ENCODE assay signal across 7 mouse cellular contexts in the genomic region with DNA sequence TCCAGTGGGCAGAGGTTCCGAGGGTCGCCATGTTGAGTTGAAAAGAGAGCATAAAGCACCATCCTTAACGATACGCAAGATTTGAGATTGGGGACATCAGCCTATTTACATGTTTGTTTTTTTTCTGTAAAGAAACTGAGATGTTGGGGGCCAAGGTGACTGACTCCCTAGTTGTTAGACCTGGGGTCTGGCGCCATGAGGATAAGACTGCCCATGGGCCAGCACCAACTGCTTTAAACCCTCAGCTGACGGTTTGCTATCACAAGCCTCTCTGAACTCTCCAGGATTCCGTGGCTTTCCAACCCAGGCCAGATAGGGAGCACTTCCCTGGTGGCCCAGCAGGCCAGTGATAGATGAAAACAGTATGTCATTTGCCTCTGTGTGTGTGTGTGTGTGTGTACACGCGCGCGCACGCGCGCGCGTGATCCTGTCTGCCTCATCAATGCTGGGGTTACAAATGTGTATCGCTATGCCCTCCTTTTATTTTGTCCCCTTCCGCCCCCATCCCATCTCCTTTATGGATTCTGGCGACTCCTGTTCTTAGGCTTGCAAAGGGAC. TPM values are rescaled to one million over a fixed set of nuclear protein-coding genes. Genes with fewer than 3 reads are reported as not detected.
A peak's percentile ranks its signal among the peaks of the same experiment; 100 is the strongest.
DNase-seq lines count a peak whose midpoint lies in the region; ATAC-seq and TF ChIP-seq lines count a peak whose summit lies in the region.

No protein-coding gene starts in this region.

- ATAC-seq in embryonic facial prominence, embryonic 11.5 days (replicated peaks; ENCODE audit: insufficient number of reproducible peaks, low FRiP score, low TSS enrichment, low read depth): no peak
- ATAC-seq in hindbrain, embryonic 16.5 days: no peak
- ATAC-seq in midbrain, embryonic 13.5 days: no peak

- TF ChIP-seq POLR2A in testis, adult 2 months (IDR thresholded peaks at IDR 0.05; ENCODE audit: control insufficient read depth, low read depth, low read length): no peak

- peak overlapping the region; percentile 82 for H3K9ac ChIP-seq in embryonic facial prominence, embryonic 11.5 days (replicated peaks; ENCODE audit: low read length)
- peak overlapping the region; percentile 91 for H3K9ac ChIP-seq in hindbrain, embryonic 16.5 days (ENCODE audit: low read depth, low read length)
- H3K9ac ChIP-seq in midbrain, embryonic 13.5 days (replicated peaks): peak overlapping the region; percentile 36

- H3K4me2 ChIP-seq in embryonic facial prominence, embryonic 11.5 days (ENCODE audit: low read depth, low read length): peak overlapping the region; percentile 87
- H3K4me2 ChIP-seq in hindbrain, embryonic 16.5 days (ENCODE audit: low read length): peak overlapping the region; percentile 84
- H3K4me2 ChIP-seq in midbrain, embryonic 13.5 days (replicated peaks): peak overlapping the region; percentile 80

- peak overlapping the region; percentile 97 for H3K27ac ChIP-seq in testis, adult 2 months (ENCODE audit: control insufficient read depth, insufficient read depth, low read depth, low read length)
- H3K27ac ChIP-seq in embryonic facial prominence, embryonic 11.5 days (replicated peaks; ENCODE audit: low read depth, low read length): peak overlapping the region; percentile 57; the same call in 1 of the 2 replicates
- peak overlapping the region; percentile 13 for H3K27ac ChIP-seq in hindbrain, embryonic 16.5 days (ENCODE audit: low read depth, low read length)
- peak overlapping the region; percentile 91; the same call in 1 of the 2 replicates for H3K27ac ChIP-seq in midbrain, embryonic 13.5 days

- no peaks in the 10 kb centered on the region for H3K9me3 ChIP-seq in embryonic facial prominence, embryonic 11.5 days (replicated peaks; ENCODE audit: control insufficient read depth, low read length)
- no peaks in the 10 kb centered on the region for H3K9me3 ChIP-seq in hindbrain, embryonic 16.5 days (ENCODE audit: control insufficient read depth, low read length)
- no peaks in the 10 kb centered on the region for H3K9me3 ChIP-seq in midbrain, embryonic 13.5 days

- WGBS in embryonic facial prominence, embryonic 11.5 days: 64% methylated on average over 19 of the region's 19 CpGs
- WGBS in hindbrain, embryonic 16.5 days: 68% methylated on average over 19 of the region's 19 CpGs
- 65% methylated on average over 19 of the region's 19 CpGs for WGBS in midbrain, embryonic 13.5 days

- DNase-seq in testis, postnatal 10 days (ENCODE audit: low spot score): no peak
- peak; percentile 15 for DNase-seq in embryonic facial prominence, embryonic 11.5 days (ENCODE audit: low spot score)
- no peak for DNase-seq in spleen, postnatal 14 days (ENCODE audit: low spot score in 2 of 2)
- no peak for DNase-seq in left cerebral cortex, adult 11 months (ENCODE audit: low spot score)

- TF ChIP-seq CTCF in testis, adult 2 months (IDR thresholded peaks at IDR 0.05; ENCODE audit: control insufficient read depth, insufficient read depth, insufficient replicate concordance, low read depth, low read length): no peak

- no peaks in the 10 kb centered on the region for H3K36me3 ChIP-seq in testis, adult 2 months (ENCODE audit: control insufficient read depth, insufficient read depth, low read length)
- H3K36me3 ChIP-seq in embryonic facial prominence, embryonic 11.5 days (replicated peaks; ENCODE audit: control insufficient read depth, insufficient read depth, low read depth, low read length): no peaks in the 10 kb centered on the region
- H3K36me3 ChIP-seq in hindbrain, embryonic 16.5 days (ENCODE audit: control insufficient read depth, insufficient read depth, low read length): peaks cover 3% of the 10 kb centered on the region; the same call in 1 of the 2 replicates
- H3K36me3 ChIP-seq in midbrain, embryonic 13.5 days: peaks cover 14% of the 10 kb centered on the region

- H3K27me3 ChIP-seq in testis, adult 2 months (ENCODE audit: control insufficient read depth, insufficient read depth, low read length): no peaks in the 10 kb centered on the region
- no peaks in the 10 kb centered on the region for H3K27me3 ChIP-seq in embryonic facial prominence, embryonic 11.5 days (ENCODE audit: control insufficient read depth, insufficient read depth, low read length)
- no peaks in the 10 kb centered on the region for H3K27me3 ChIP-seq in hindbrain, embryonic 16.5 days (replicated peaks; ENCODE audit: control insufficient read depth, insufficient read depth, low read length)
- H3K27me3 ChIP-seq in midbrain, embryonic 13.5 days: no peaks in the 10 kb centered on the region

- peak overlapping the region; percentile 99 for H3K4me3 ChIP-seq in testis, adult 2 months (ENCODE audit: control insufficient read depth, low read depth, low read length)
- peak overlapping the region; percentile 80 for H3K4me3 ChIP-seq in embryonic facial prominence, embryonic 11.5 days (ENCODE audit: low read depth, low read length)
- peak overlapping the region; percentile 84 for H3K4me3 ChIP-seq in hindbrain, embryonic 16.5 days (ENCODE audit: low read length)
- peak overlapping the region; percentile 85 for H3K4me3 ChIP-seq in midbrain, embryonic 13.5 days (replicated peaks)

- peaks cover 22% of the 10 kb centered on the region for H3K4me1 ChIP-seq in testis, adult 2 months (ENCODE audit: control insufficient read depth, insufficient read depth, low read length)
- 0 out of 2 replicates have a peak, but pooled peaks cover 3% of the 10 kb centered on the region for H3K4me1 ChIP-seq in embryonic facial prominence, embryonic 11.5 days (ENCODE audit: control insufficient read depth, insufficient read depth, low read length)
- H3K4me1 ChIP-seq in hindbrain, embryonic 16.5 days (ENCODE audit: control insufficient read depth, insufficient read depth, low read depth, low read length): peaks cover 25% of the 10 kb centered on the region
- peaks cover 51% of the 10 kb centered on the region for H3K4me1 ChIP-seq in midbrain, embryonic 13.5 days (replicated peaks)

RNA-seq across cellular contexts. Expression of a gene that starts 0.5 kb away (rescaled TPM):
- 126 and 134 TPM in 2 replicates for polyA plus RNA-seq in testis, adult 2 months (2012; rRNA removed)
- polyA plus RNA-seq in embryonic facial prominence, embryonic 11.5 days (2014; fragmentation: Nextera tagmentation; extraction: Ambion mirVana): 13.5 and 16.5 TPM in 2 replicates
- polyA plus RNA-seq in hindbrain, embryonic 16.5 days (2015; fragmentation: Nextera tagmentation; extraction: Ambion mirVana): 27.9 and 28.6 TPM in 2 replicates
- 24.4 and 26.0 TPM in 2 replicates for polyA plus RNA-seq in midbrain, embryonic 13.5 days (2015; fragmentation: Nextera tagmentation; extraction: Ambion mirVana)

RNA-seq across cellular contexts. Expression of a gene that starts 2.1 kb away (rescaled TPM):
- 22.5 and 23.3 TPM in 2 replicates for polyA plus RNA-seq in testis, adult 2 months (2012; rRNA removed)
- 8.8 and 10.3 TPM in 2 replicates for polyA plus RNA-seq in embryonic facial prominence, embryonic 11.5 days (2014; fragmentation: Nextera tagmentation; extraction: Ambion mirVana)
- polyA plus RNA-seq in hindbrain, embryonic 16.5 days (2015; fragmentation: Nextera tagmentation; extraction: Ambion mirVana): 24.3 and 27.4 TPM in 2 replicates
- 20.7 and 22.4 TPM in 2 replicates for polyA plus RNA-seq in midbrain, embryonic 13.5 days (2015; fragmentation: Nextera tagmentation; extraction: Ambion mirVana)

RNA-seq across cellular contexts. Expression of a gene that starts 21.2 kb away (rescaled TPM):
- polyA plus RNA-seq in testis, adult 2 months (2012; rRNA removed): 0.14 and 0.28 TPM in 2 replicates
- 0.61 and 0.76 TPM in 2 replicates for polyA plus RNA-seq in embryonic facial prominence, embryonic 11.5 days (2014; fragmentation: Nextera tagmentation; extraction: Ambion mirVana)
- 6.3 and 6.6 TPM in 2 replicates for polyA plus RNA-seq in hindbrain, embryonic 16.5 days (2015; fragmentation: Nextera tagmentation; extraction: Ambion mirVana)
- 2.1 and 3.2 TPM in 2 replicates for polyA plus RNA-seq in midbrain, embryonic 13.5 days (2015; fragmentation: Nextera tagmentation; extraction: Ambion mirVana)

RNA-seq across cellular contexts. Expression of a gene that starts 53.9 kb away (rescaled TPM):
- polyA plus RNA-seq in testis, adult 2 months (2012; rRNA removed): 16.2 and 18.3 TPM in 2 replicates
- polyA plus RNA-seq in embryonic facial prominence, embryonic 11.5 days (2014; fragmentation: Nextera tagmentation; extraction: Ambion mirVana): 42.5 and 42.8 TPM in 2 replicates
- polyA plus RNA-seq in hindbrain, embryonic 16.5 days (2015; fragmentation: Nextera tagmentation; extraction: Ambion mirVana): 56.0 and 68.9 TPM in 2 replicates
- 53.6 and 76.6 TPM in 2 replicates for polyA plus RNA-seq in midbrain, embryonic 13.5 days (2015; fragmentation: Nextera tagmentation; extraction: Ambion mirVana)

Comparison
In these comparisons a context has a peak if more than half of its experiments do, and no peak if none do; other contexts are left out.
1. H3K27ac ChIP-seq: peak in every context shown above with its lines; median percentile 97 in testis, adult 2 months; 91 in midbrain, embryonic 13.5 days; 57 in embryonic facial prominence, embryonic 11.5 days; 13 in hindbrain, embryonic 16.5 days.
2. H3K9ac ChIP-seq: peak in every context shown above with its lines; median percentile 91 in hindbrain, embryonic 16.5 days; 82 in embryonic facial prominence, embryonic 11.5 days; 36 in midbrain, embryonic 13.5 days.